Mouse (Mus musculus) liver, postnatal 0 days (tissue): ENCODE results near the gene Rflnb. TPM values are rescaled to one million over a fixed set of nuclear protein-coding genes. Genes with fewer than 3 reads are reported as not detected.
A peak's percentile ranks its signal among the peaks of the same experiment; 100 is the strongest.

ENCODE experiments used
- ATAC-seq: fragments of 200-750 bp; cut with Nextera tagmentation; 2 replicates; pipeline ENCODE4 v1.8.0; 2017; ENCODE audit warnings: mild to moderate bottlenecking, moderate library complexity
- DNase-seq: peaks from one replicate; pipeline ENCODE4 v3.0.0-alpha.2; 2016
- H3K27ac ChIP-seq: fragments of 300-500 bp; sonication (generic); 2 replicates; pipeline ENCODE4 v1.5.1; 2014; ENCODE audit warnings: antibody characterized with exemption, moderate library complexity, mild to moderate bottlenecking, low read depth
- H3K27me3 ChIP-seq: fragments of 300-500 bp; sonication (generic); 2 replicates; pipeline ENCODE4 v1.6.1; 2014; ENCODE audit warnings: low read length, control low read depth, mixed read lengths; ENCODE audit not compliant: insufficient read depth
- H3K36me3 ChIP-seq: fragments of 300-500 bp; sonication (generic); replicated peaks from 2 replicates; pipeline ENCODE4 v1.6.1; 2014; ENCODE audit warnings: mild to moderate bottlenecking, control low read depth, low read length, moderate library complexity, mixed read lengths; ENCODE audit not compliant: insufficient read depth
- H3K4me1 ChIP-seq: fragments of 300-500 bp; sonication (generic); 2 replicates; pipeline ENCODE4 v1.6.1; 2014; ENCODE audit warnings: antibody characterized with exemption, mild to moderate bottlenecking, control low read depth; ENCODE audit not compliant: insufficient read depth
- H3K4me2 ChIP-seq: fragments of 300-500 bp; sonication (generic); 2 replicates; pipeline ENCODE4 v1.6.1; 2014; ENCODE audit warnings: low read depth, mild to moderate bottlenecking, low read length, moderate library complexity, mixed read lengths
- H3K4me3 ChIP-seq: fragments of 300-500 bp; sonication (generic); 2 replicates; pipeline ENCODE4 v1.5.1; 2014; ENCODE audit warnings: low read depth, low read length
- H3K9ac ChIP-seq: fragments of 300-500 bp; sonication (generic); replicated peaks from 2 replicates; pipeline ENCODE4 v1.6.1; 2014; ENCODE audit warnings: mild to moderate bottlenecking, moderate library complexity
- H3K9me3 ChIP-seq: fragments of 300-500 bp; sonication (generic); 2 replicates; pipeline ENCODE4 v1.6.1; 2016; ENCODE audit warnings: mild to moderate bottlenecking, control low read depth, low read length, mixed read lengths
- CTCF ChIP-seq: sonication (generic); IDR thresholded peaks from 2 replicates; pipeline ENCODE4 v1.5.1; 2016; ENCODE audit warnings: antibody characterized with exemption, low read depth
- EP300 ChIP-seq: IDR thresholded peaks from 2 replicates; pipeline ENCODE4 v1.6.1; 2016; ENCODE audit warnings: antibody characterized with exemption, low read depth, mild to moderate bottlenecking
- WGBS: fragments of 180-500 bp; shearing (Covaris S2); extraction: QIAGEN DNeasy Blood & Tissue Kit; methylation state at CpG from one replicate; pipeline ENCODE4 v1.1.7; 2014; ENCODE audit not compliant: insufficient replicate concordance; 5-methylcytosine and 5-hydroxymethylcytosine counted together
- polyA plus RNA-seq: library from polyadenylated mRNA; unstranded; fragments of >200 nt; fragmentation: Nextera tagmentation; extraction: Ambion mirVana; gene quantifications from 2 replicates; pipeline ENCODE4 v1.2.1, GENCODE M21; 2015

Gene Rflnb
- polyA plus RNA-seq, 1 experiment from 2014 or later = 7.9 TPM

DNA sequence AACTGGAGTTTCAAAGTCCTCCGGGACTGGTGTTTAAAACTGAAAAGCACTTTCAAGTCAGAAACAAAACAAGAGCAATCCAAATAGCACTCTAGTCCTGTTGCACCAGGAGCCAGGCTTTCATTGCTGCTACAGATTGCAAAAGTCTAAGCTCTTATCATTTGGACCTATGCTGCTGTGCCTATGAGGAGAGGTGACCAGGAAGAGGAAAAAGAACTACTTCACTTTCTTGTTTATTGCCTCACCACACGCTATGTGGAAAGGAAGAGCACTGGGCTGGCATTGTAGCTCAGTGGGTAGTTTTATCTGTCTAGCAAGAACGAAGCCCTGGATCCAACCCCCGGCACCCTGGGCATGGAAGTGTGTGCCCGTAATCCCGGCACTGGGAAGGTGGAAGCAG lies 5.8 kb upstream of the Rflnb start:
- Histone ChIP-seq H3K27me3 (no peaks in the 10 kb centered on the region), H3K9ac (no peak overlapping the region), H3K36me3 (no peaks in the 10 kb centered on the region), H3K27ac (peak overlapping the region; percentile 74), H3K4me1 (peaks cover 7% of the 10 kb centered on the region), H3K4me3 (no peak overlapping the region), H3K9me3 (no peaks in the 10 kb centered on the region), H3K4me2 (0 out of 2 replicates have a peak overlapping the region, but pooled peaks have one; percentile 7)
- DNase-seq = peak; percentile 21
- TF ChIP-seq CTCF = no peak
- no peak for TF ChIP-seq EP300
- peak; percentile 59; the same call in 1 of the 2 replicates for ATAC-seq
- 69% methylated on average over 6 of the region's 6 CpGs for WGBS

DNA sequence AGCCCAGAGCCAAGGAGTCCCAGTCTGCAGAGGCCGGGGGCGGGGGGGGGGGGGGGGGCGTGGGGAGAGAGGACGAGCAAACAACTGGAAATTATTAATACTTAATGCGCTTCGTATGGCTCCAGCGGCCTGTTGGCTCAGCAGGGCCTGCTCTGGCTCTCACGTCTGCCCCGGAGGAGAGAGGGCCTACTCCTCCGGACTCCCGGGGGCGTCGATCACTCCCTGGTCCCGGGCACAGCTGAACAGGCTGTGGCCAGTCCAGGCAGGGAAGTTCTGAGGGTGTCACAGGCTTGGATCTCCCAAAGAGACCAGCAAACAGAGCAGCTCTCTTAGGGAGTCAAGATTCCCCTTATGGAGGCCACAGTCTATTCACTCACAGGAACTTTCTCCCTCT lies 487 bp upstream of the Rflnb start:
- Histone ChIP-seq H3K4me3 (peak overlapping the region; percentile 63), H3K4me2 (peak overlapping the region; percentile 87), H3K27ac (peak overlapping the region; percentile 57; the same call in 1 of the 2 replicates), H3K36me3 (no peaks in the 10 kb centered on the region), H3K4me1 (peaks cover 21% of the 10 kb centered on the region), H3K9ac (peak overlapping the region; percentile 74), H3K27me3 (peaks cover 11% of the 10 kb centered on the region), H3K9me3 (no peaks in the 10 kb centered on the region)
- ATAC-seq = peak; percentile 25; the same call in 1 of the 2 replicates
- 12% methylated on average over 10 of the region's 14 CpGs for WGBS
- no peak for DNase-seq
- TF ChIP-seq EP300 = no peak
- no peak for TF ChIP-seq CTCF

DNA sequence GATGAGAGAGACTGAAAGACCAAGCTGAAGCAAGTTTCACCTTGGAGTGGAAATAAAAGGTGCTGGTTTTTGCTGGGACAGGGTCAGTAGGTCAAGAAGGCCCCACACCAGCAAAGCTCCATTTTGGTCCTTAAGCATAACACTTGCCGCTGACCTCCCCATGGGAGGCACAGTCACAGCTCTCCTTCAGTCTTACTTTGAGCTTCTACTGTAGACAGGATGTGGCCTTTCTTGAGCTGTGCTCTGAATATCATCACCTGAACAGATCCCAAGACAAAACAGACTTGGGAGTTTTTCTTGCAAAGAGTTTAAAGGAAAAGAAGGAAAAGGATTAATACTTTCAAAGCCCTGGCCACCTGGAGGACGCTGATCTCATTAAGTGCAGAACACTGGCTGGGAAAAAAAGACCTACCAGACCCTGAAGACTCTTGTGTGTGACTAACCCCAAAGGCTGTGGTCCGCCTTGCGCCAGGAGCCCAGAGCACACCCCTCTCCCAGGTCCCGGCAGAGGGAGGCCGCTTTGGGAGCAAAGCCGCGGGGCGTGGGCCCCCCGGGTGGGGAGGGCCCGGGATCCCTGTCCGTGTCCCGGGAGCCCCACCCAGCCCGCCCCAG lies 949 bp downstream of the Rflnb start:
- TF ChIP-seq CTCF = no peak
- no peak for TF ChIP-seq EP300
- H3K4me3 ChIP-seq = peak overlapping the region; percentile 63
- DNase-seq (no peak), ATAC-seq (no peak)
- WGBS = 13% methylated on average over 11 of the region's 14 CpGs
- H3K36me3 ChIP-seq = 0 out of 2 replicates have a peak, but pooled peaks cover 3% of the 10 kb centered on the region
- H3K27me3 ChIP-seq = peaks cover 11% of the 10 kb centered on the region
- H3K9ac ChIP-seq = peak overlapping the region; percentile 74
- H3K27ac ChIP-seq = peak overlapping the region; percentile 51; the same call in 1 of the 2 replicates
- no peaks in the 10 kb centered on the region for H3K9me3 ChIP-seq
- peak overlapping the region; percentile 87 for H3K4me2 ChIP-seq
- H3K4me1 ChIP-seq = peaks cover 14% of the 10 kb centered on the region

DNA sequence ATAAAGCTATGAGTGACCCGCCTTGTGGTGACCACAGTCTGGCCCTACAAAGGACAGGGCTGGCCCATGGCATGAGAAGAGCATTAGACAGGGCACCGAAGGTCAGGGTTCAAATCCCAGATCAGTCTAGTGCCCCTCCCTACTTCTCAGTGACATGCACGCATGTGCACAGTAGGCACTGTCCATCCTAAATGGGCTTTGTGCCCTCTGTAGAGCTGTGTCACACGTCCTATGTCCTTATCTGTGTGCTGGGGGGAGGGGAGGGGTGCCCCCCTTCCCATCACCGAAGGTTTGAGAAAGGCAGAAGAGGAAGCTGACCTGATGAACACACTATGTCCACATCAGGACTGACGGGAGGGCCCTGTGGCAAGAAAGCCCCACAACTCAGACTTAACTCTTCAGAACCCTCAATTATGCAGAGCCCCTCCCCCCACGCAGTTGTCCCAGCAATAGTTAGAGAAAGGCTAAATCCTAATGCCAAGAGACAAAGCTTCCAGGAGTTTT lies 2.5 kb downstream of the Rflnb start:
- H3K9ac ChIP-seq = no peak overlapping the region
- H3K9me3 ChIP-seq = no peaks in the 10 kb centered on the region
- 55% methylated on average over 7 of the region's 7 CpGs for WGBS
- peak overlapping the region; percentile 87 for H3K4me2 ChIP-seq
- peak overlapping the region; percentile 63; the same call in 1 of the 2 replicates for H3K4me3 ChIP-seq
- TF ChIP-seq EP300 = no peak
- no peak for TF ChIP-seq CTCF
- peaks cover 11% of the 10 kb centered on the region for H3K27me3 ChIP-seq
- DNase-seq (peak; percentile 42), ATAC-seq (no peak)
- no peak overlapping the region for H3K27ac ChIP-seq
- 0 out of 2 replicates have a peak, but pooled peaks cover 3% of the 10 kb centered on the region for H3K36me3 ChIP-seq
- H3K4me1 ChIP-seq = peaks cover 14% of the 10 kb centered on the region

DNA sequence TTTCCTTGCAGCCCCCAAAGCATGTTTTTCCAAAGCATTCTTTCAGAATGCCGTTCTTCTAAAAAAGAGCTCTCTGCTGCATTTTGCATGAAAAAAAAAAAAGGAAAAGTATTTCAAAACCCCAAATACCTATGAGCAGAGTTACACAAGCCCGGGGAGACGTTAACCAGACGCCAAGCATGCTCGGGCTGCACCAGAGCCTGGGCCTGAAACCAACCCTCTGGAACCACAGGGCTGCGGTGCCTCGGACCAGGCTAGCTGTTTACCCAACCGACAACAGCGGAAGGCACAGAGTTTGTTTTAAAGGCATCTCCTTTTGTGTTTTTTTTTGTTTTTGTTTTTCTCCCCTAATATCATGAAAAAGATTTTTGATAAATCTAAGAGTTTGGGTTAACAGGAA lies 6.7 kb downstream of the Rflnb start:
- H3K4me1 ChIP-seq = no peaks in the 10 kb centered on the region
- no peaks in the 10 kb centered on the region for H3K27me3 ChIP-seq
- no peak overlapping the region for H3K4me2 ChIP-seq
- no peak overlapping the region for H3K4me3 ChIP-seq
- no peak overlapping the region for H3K9ac ChIP-seq
- H3K36me3 ChIP-seq = 0 out of 2 replicates have a peak, but pooled peaks cover 3% of the 10 kb centered on the region
- 68% methylated on average over 9 of the region's 9 CpGs for WGBS
- no peak overlapping the region for H3K27ac ChIP-seq
- DNase-seq (no peak), ATAC-seq (no peak)
- TF ChIP-seq CTCF (no peak), EP300 (no peak)
- no peaks in the 10 kb centered on the region for H3K9me3 ChIP-seq

DNA sequence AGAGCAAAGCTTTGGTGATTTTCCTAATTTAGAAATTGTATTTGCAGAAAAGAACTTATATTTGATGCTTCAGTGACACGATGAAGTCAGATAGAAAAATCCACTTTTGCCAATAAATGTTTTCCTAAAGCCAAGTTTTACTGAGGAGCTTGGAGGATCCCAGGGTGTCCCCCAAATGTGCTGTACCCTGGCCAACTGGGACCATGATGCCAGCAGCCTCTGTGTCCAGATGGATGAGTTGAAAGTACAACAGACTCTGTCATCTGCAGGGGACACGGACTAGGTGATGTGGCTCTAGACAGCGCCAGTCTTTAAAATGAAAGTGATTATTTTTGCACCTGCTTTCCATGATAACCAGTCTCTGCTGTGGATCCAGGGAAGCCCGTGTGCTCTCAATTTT lies 7.7 kb downstream of the Rflnb start:
- no peak overlapping the region for H3K4me3 ChIP-seq
- 73% methylated on average over 4 of the region's 4 CpGs for WGBS
- ATAC-seq (no peak), DNase-seq (no peak)
- 0 out of 2 replicates have a peak, but pooled peaks cover 3% of the 10 kb centered on the region for H3K36me3 ChIP-seq
- no peak overlapping the region for H3K9ac ChIP-seq
- H3K4me2 ChIP-seq = no peak overlapping the region
- H3K4me1 ChIP-seq = no peaks in the 10 kb centered on the region
- no peak overlapping the region for H3K27ac ChIP-seq
- H3K9me3 ChIP-seq = no peaks in the 10 kb centered on the region
- TF ChIP-seq EP300 = no peak
- TF ChIP-seq CTCF = no peak
- H3K27me3 ChIP-seq = no peaks in the 10 kb centered on the region
